ENCODE assay signal across 13 mouse cellular contexts in genomic region chr6:129581274-129581673, GRCm38 (mm10). TPM values are rescaled to one million over a fixed set of nuclear protein-coding genes. Genes with fewer than 3 reads are reported as not detected.
DNase-seq lines count a peak whose midpoint lies in the region; ATAC-seq and TF ChIP-seq lines count a peak whose summit lies in the region.
"Had no signal": no experiment of that assay in that cellular context is flagged by ENCODE, and none has a peak within 500 bp of the region (broad histone marks: within the 10 kb centered on the region; RNA-seq: fewer than 3 reads in every experiment).

No protein-coding gene starts in this region.

- ATAC-seq in heart, postnatal 0 days (ENCODE audit: insufficient read depth, low read depth) = no peak
- no peak for ATAC-seq in midbrain, postnatal 0 days (ENCODE audit: low FRiP score)
- ATAC-seq in Patski = peak; percentile 39
- ATAC-seq in neutrophil, adult 5-6 weeks (ENCODE audit: extremely low read depth, insufficient number of reproducible peaks, low FRiP score, poor library complexity, severe bottlenecking) = peak; percentile 67; the same call in 1 of the 2 replicates

- POLR2A ChIA-PET in Patski (lab: Charles Lee) = no interaction called here

- no peak overlapping the region for H3K27ac ChIP-seq in heart, postnatal 0 days (ENCODE audit: low read depth)
- H3K27ac ChIP-seq in midbrain, postnatal 0 days (ENCODE audit: low read depth, low read length) = no peak overlapping the region
- H3K27ac ChIP-seq in midbrain, embryonic 10.5 days (replicated peaks) = no peak overlapping the region
- no peak overlapping the region for H3K27ac ChIP-seq in embryonic facial prominence, embryonic 10.5 days (replicated peaks)
- H3K27ac ChIP-seq: forebrain, embryonic 12.5 days; heart, embryonic 10.5 days; liver, embryonic 15.5 days had no signal

- DNase-seq in heart, postnatal 0 days (ENCODE audit: low spot score) = no peak
- DNase-seq in heart, postnatal 4 days = no peak
- peak; percentile 34 for DNase-seq in midbrain, postnatal 0 days (ENCODE audit: low spot score)
- DNase-seq in midbrain, embryonic 10.5 days (ENCODE audit: low spot score) = no peak
- DNase-seq in Patski (ENCODE audit: low read depth, low spot score) = no peak
- DNase-seq in embryonic facial prominence, embryonic 10.5 days (ENCODE audit: low spot score) = no peak
- DNase-seq in liver = no peak

- H3K4me1 ChIP-seq in heart, postnatal 0 days (ENCODE audit: control insufficient read depth, insufficient read depth) = no peaks in the 10 kb centered on the region
- no peaks in the 10 kb centered on the region for H3K4me1 ChIP-seq in midbrain, postnatal 0 days (ENCODE audit: insufficient read depth, low read length)
- H3K4me1 ChIP-seq in midbrain, embryonic 10.5 days = no peaks in the 10 kb centered on the region
- H3K4me1 ChIP-seq in embryonic facial prominence, embryonic 10.5 days = no peaks in the 10 kb centered on the region
- H3K4me1 ChIP-seq: forebrain, embryonic 12.5 days; heart, embryonic 10.5 days; liver, embryonic 15.5 days had no signal

- no peak overlapping the region for H3K4me2 ChIP-seq in heart, postnatal 0 days (ENCODE audit: low read depth, low read length)
- H3K4me2 ChIP-seq in midbrain, postnatal 0 days (ENCODE audit: low read depth, low read length, poor library complexity, severe bottlenecking) = no peak overlapping the region
- H3K4me2 ChIP-seq: forebrain, embryonic 12.5 days; liver, embryonic 15.5 days had no signal

- in situ Hi-C loops in Patski (cut with MboI; ENCODE audit: low pct_unique_long_range_greater_than_20kb) = no loop called here

- H3K4me3 ChIP-seq in heart, postnatal 0 days (ENCODE audit: low read depth, low read length) = no peak overlapping the region
- no peak overlapping the region for H3K4me3 ChIP-seq in midbrain, postnatal 0 days (ENCODE audit: low read depth, low read length)
- no peak overlapping the region for H3K4me3 ChIP-seq in midbrain, embryonic 10.5 days
- no peak overlapping the region for H3K4me3 ChIP-seq in embryonic facial prominence, embryonic 10.5 days
- H3K4me3 ChIP-seq: forebrain, embryonic 12.5 days; heart, embryonic 10.5 days; liver, embryonic 15.5 days had no signal

- no peaks in the 10 kb centered on the region for H3K27me3 ChIP-seq in heart, postnatal 0 days (ENCODE audit: control insufficient read depth, insufficient read depth, low read length)
- H3K27me3 ChIP-seq in midbrain, postnatal 0 days (ENCODE audit: insufficient read depth, low read length) = no peaks in the 10 kb centered on the region
- H3K27me3 ChIP-seq in midbrain, embryonic 10.5 days (ENCODE audit: low read depth, poor library complexity, severe bottlenecking) = no peaks in the 10 kb centered on the region
- H3K27me3 ChIP-seq in Patski = peaks cover 29% of the 10 kb centered on the region
- H3K27me3 ChIP-seq in embryonic facial prominence, embryonic 10.5 days (replicated peaks; ENCODE audit: low read depth, poor library complexity, severe bottlenecking) = no peaks in the 10 kb centered on the region
- H3K27me3 ChIP-seq: forebrain, embryonic 12.5 days; liver, embryonic 15.5 days had no signal

- no peaks in the 10 kb centered on the region for H3K36me3 ChIP-seq in heart, postnatal 0 days (replicated peaks; ENCODE audit: control insufficient read depth, insufficient read depth, low read length)
- H3K36me3 ChIP-seq in midbrain, postnatal 0 days (ENCODE audit: insufficient read depth, low read length) = no peaks in the 10 kb centered on the region
- H3K36me3 ChIP-seq in midbrain, embryonic 10.5 days = no peaks in the 10 kb centered on the region
- H3K36me3 ChIP-seq in embryonic facial prominence, embryonic 10.5 days (replicated peaks) = no peaks in the 10 kb centered on the region
- H3K36me3 ChIP-seq: forebrain, embryonic 12.5 days; heart, embryonic 10.5 days; liver, embryonic 15.5 days had no signal

- WGBS in heart, postnatal 0 days = 49% methylated on average over 4 of the region's 4 CpGs
- WGBS in midbrain, postnatal 0 days = 68% methylated on average over 4 of the region's 4 CpGs
- 57% methylated on average over 4 of the region's 4 CpGs for WGBS in midbrain, embryonic 10.5 days
- WGBS in embryonic facial prominence, embryonic 10.5 days = 66% methylated on average over 4 of the region's 4 CpGs

- CTCF ChIA-PET in Patski (lab: Charles Lee) = no interaction called here

- H3K9me3 ChIP-seq in heart, postnatal 0 days (replicated peaks; ENCODE audit: control insufficient read depth, low read length) = no peaks in the 10 kb centered on the region
- no peaks in the 10 kb centered on the region for H3K9me3 ChIP-seq in midbrain, postnatal 0 days (ENCODE audit: low read length)
- no peaks in the 10 kb centered on the region for H3K9me3 ChIP-seq in midbrain, embryonic 10.5 days (replicated peaks)
- H3K9me3 ChIP-seq in embryonic facial prominence, embryonic 10.5 days = no peaks in the 10 kb centered on the region
- H3K9me3 ChIP-seq: forebrain, embryonic 12.5 days; heart, embryonic 10.5 days; liver, embryonic 15.5 days had no signal

- TF ChIP-seq EP300 in heart, postnatal 0 days (IDR thresholded peaks at IDR 0.05; ENCODE audit: low read depth) = no peak

- TF ChIP-seq CTCF in heart, postnatal 0 days (IDR thresholded peaks at IDR 0.05; ENCODE audit: low read depth) = peak; percentile 22; the same call in 1 of the 2 replicates
- TF ChIP-seq CTCF in midbrain, postnatal 0 days (IDR thresholded peaks at IDR 0.05) = peak; percentile 64
- TF ChIP-seq CTCF in Patski (IDR thresholded peaks at IDR 0.05) = peak; percentile 44

- no peak overlapping the region for H3K9ac ChIP-seq in heart, postnatal 0 days (replicated peaks; ENCODE audit: low read depth, low read length)
- no peak overlapping the region for H3K9ac ChIP-seq in midbrain, postnatal 0 days (replicated peaks; ENCODE audit: low read length, poor library complexity, severe bottlenecking)
- H3K9ac ChIP-seq: forebrain, embryonic 12.5 days; liver, embryonic 15.5 days had no signal

RNA-seq across cellular contexts. Expression of gene Klre1, which starts 3.6 kb away (rescaled TPM):
- total RNA-seq in heart, postnatal 0 days (2014; rRNA removed; ENCODE audit: low replicate concordance) = not detected in 2 replicates
- polyA plus RNA-seq in heart, postnatal 0 days (2015; fragmentation: Nextera tagmentation; extraction: Ambion mirVana) = not detected in 2 replicates
- total RNA-seq in heart, postnatal 4 days (2021) = not detected
- total RNA-seq in midbrain, postnatal 0 days (2014; rRNA removed) = 0.24 TPM in 1 of 2 replicates, not detected in the other
- 0.15 and 0.34 TPM in 2 replicates for polyA plus RNA-seq in midbrain, postnatal 0 days (2015; fragmentation: Nextera tagmentation; extraction: Ambion mirVana)
- polyA plus RNA-seq in midbrain, embryonic 10.5 days (2016; fragmentation: Nextera tagmentation; extraction: Ambion mirVana) = not detected in 2 replicates
- not detected for polyA plus RNA-seq in Patski (2021)
- 3.6 and 3.7 TPM in 2 replicates for total RNA-seq in neutrophil, adult 5-6 weeks (2017)
- polyA plus RNA-seq in embryonic facial prominence, embryonic 10.5 days (2016; fragmentation: Nextera tagmentation; extraction: Ambion mirVana) = not detected in 2 replicates
- polyA plus RNA-seq: forebrain, embryonic 12.5 days; heart, embryonic 10.5 days; intestine, embryonic 14.5 days had no signal

RNA-seq across cellular contexts. Expression of gene Klrd1, which starts 10.3 kb away (rescaled TPM):
- not detected in 2 replicates for total RNA-seq in heart, postnatal 0 days (2014; rRNA removed; ENCODE audit: low replicate concordance)
- polyA plus RNA-seq in heart, postnatal 0 days (2015; fragmentation: Nextera tagmentation; extraction: Ambion mirVana) = 0.15 and 0.30 TPM in 2 replicates
- total RNA-seq in heart, postnatal 4 days (2021) = not detected
- total RNA-seq in midbrain, postnatal 0 days (2014; rRNA removed) = not detected in 2 replicates
- polyA plus RNA-seq in midbrain, postnatal 0 days (2015; fragmentation: Nextera tagmentation; extraction: Ambion mirVana) = not detected in 2 replicates
- polyA plus RNA-seq in midbrain, embryonic 10.5 days (2016; fragmentation: Nextera tagmentation; extraction: Ambion mirVana) = 0.14 TPM in 1 of 2 replicates, not detected in the other
- not detected for polyA plus RNA-seq in Patski (2021)
- 25.5 and 29.5 TPM in 2 replicates for total RNA-seq in neutrophil, adult 5-6 weeks (2017)
- polyA plus RNA-seq in embryonic facial prominence, embryonic 10.5 days (2016; fragmentation: Nextera tagmentation; extraction: Ambion mirVana) = not detected in 2 replicates
- polyA plus RNA-seq: forebrain, embryonic 12.5 days; heart, embryonic 10.5 days; testis, adult 2 months had no signal

RNA-seq across cellular contexts. Expression of gene Klrk1, which starts 42.4 kb away (rescaled TPM):
- not detected in 2 replicates for total RNA-seq in heart, postnatal 0 days (2014; rRNA removed; ENCODE audit: low replicate concordance)
- 0.10 and 0.11 TPM in 2 replicates for polyA plus RNA-seq in heart, postnatal 0 days (2015; fragmentation: Nextera tagmentation; extraction: Ambion mirVana)
- total RNA-seq in heart, postnatal 4 days (2021) = under 1 TPM in 1 of 2 experiments, not detected in 1; 0.17 TPM
- not detected in 2 replicates for total RNA-seq in midbrain, postnatal 0 days (2014; rRNA removed)
- polyA plus RNA-seq in midbrain, postnatal 0 days (2015; fragmentation: Nextera tagmentation; extraction: Ambion mirVana) = 0.07 TPM in 1 of 2 replicates, not detected in the other
- 0.22 and 0.39 TPM in 2 replicates for polyA plus RNA-seq in midbrain, embryonic 10.5 days (2016; fragmentation: Nextera tagmentation; extraction: Ambion mirVana)
- not detected for polyA plus RNA-seq in Patski (2021)
- total RNA-seq in neutrophil, adult 5-6 weeks (2017) = 7.0 and 9.3 TPM in 2 replicates
- polyA plus RNA-seq in embryonic facial prominence, embryonic 10.5 days (2016; fragmentation: Nextera tagmentation; extraction: Ambion mirVana) = 0.04 and 0.13 TPM in 2 replicates
- polyA plus RNA-seq: testis, adult 2 months had no signal

RNA-seq across cellular contexts. Expression of gene Gabarapl1, which starts 48.3 kb away (rescaled TPM):
- total RNA-seq in heart, postnatal 0 days (2014; rRNA removed; ENCODE audit: low replicate concordance) = 63.3 and 73.2 TPM in 2 replicates
- polyA plus RNA-seq in heart, postnatal 0 days (2015; fragmentation: Nextera tagmentation; extraction: Ambion mirVana) = 41.8 and 52.7 TPM in 2 replicates
- 10 to 100 TPM; 40.0 to 40.2 TPM for total RNA-seq in heart, postnatal 4 days (2021)
- 281 and 333 TPM in 2 replicates for total RNA-seq in midbrain, postnatal 0 days (2014; rRNA removed)
- 276 and 278 TPM in 2 replicates for polyA plus RNA-seq in midbrain, postnatal 0 days (2015; fragmentation: Nextera tagmentation; extraction: Ambion mirVana)
- 47.1 and 59.3 TPM in 2 replicates for polyA plus RNA-seq in midbrain, embryonic 10.5 days (2016; fragmentation: Nextera tagmentation; extraction: Ambion mirVana)
- polyA plus RNA-seq in Patski (2021) = 203 TPM
- 9.6 and 10.1 TPM in 2 replicates for total RNA-seq in neutrophil, adult 5-6 weeks (2017)
- 44.9 and 46.5 TPM in 2 replicates for polyA plus RNA-seq in embryonic facial prominence, embryonic 10.5 days (2016; fragmentation: Nextera tagmentation; extraction: Ambion mirVana)

Comparison
In these comparisons a context has a peak if more than half of its experiments do, and no peak if none do; other contexts are left out.
1. ATAC-seq: peak in Patski (single experiment) and neutrophil, adult 5-6 weeks (single experiment); none in heart, postnatal 0 days (single experiment) and midbrain, postnatal 0 days (single experiment).
2. Peak in every context shown above with its lines, with median percentiles within 50 percentile points of each other: CTCF ChIP-seq.